Mouse (Mus musculus) limb, embryonic 12.5 days (tissue): ENCODE measurements around the gene Rnf183. TPM values are rescaled to one million over a fixed set of nuclear protein-coding genes. Genes with fewer than 3 reads are reported as not detected.

Experiments
- ATAC-seq: fragments of 200-750 bp; cut with Nextera tagmentation; 2 replicates; pipeline ENCODE4 v1.8.0; 2017; ENCODE audit warnings: low read depth, moderate TSS enrichment; ENCODE audit not compliant: insufficient number of reproducible peaks, insufficient read depth, low FRiP score, low TSS enrichment
- H3K27ac ChIP-seq: fragments of 300-500 bp; sonication (generic); 2 replicates; pipeline ENCODE4 v1.5.1; 2016; ENCODE audit warnings: mild to moderate bottlenecking, moderate library complexity
- H3K27me3 ChIP-seq: fragments of 300-500 bp; sonication (generic); 2 replicates; pipeline ENCODE4 v1.6.1; 2016; ENCODE audit warnings: mild to moderate bottlenecking, moderate library complexity
- H3K36me3 ChIP-seq: fragments of 300-500 bp; sonication (generic); 2 replicates; pipeline ENCODE4 v1.6.1; 2016; ENCODE audit warnings: mild to moderate bottlenecking, moderate library complexity
- H3K4me1 ChIP-seq: fragments of 300-500 bp; sonication (generic); replicated peaks from 2 replicates; pipeline ENCODE4 v1.6.1; 2016
- H3K4me2 ChIP-seq: fragments of 300-500 bp; sonication (generic); 2 replicates; pipeline ENCODE4 v1.6.1; 2016; ENCODE audit warnings: mild to moderate bottlenecking, moderate library complexity
- H3K4me3 ChIP-seq: fragments of 300-500 bp; sonication (generic); replicated peaks from 2 replicates; pipeline ENCODE4 v1.5.1; 2016; ENCODE audit warnings: mild to moderate bottlenecking
- H3K9ac ChIP-seq: fragments of 300-500 bp; sonication (generic); replicated peaks from 2 replicates; pipeline ENCODE4 v1.6.1; 2016; ENCODE audit warnings: mild to moderate bottlenecking, moderate library complexity
- H3K9me3 ChIP-seq: fragments of 300-500 bp; sonication (generic); 2 replicates; pipeline ENCODE4 v1.6.1; 2016; ENCODE audit warnings: mild to moderate bottlenecking, moderate library complexity
- WGBS: fragments of 180-500 bp; shearing (Covaris S2); methylation state at CpG from one replicate; pipeline ENCODE4 v1.1.7; 2016; 5-methylcytosine and 5-hydroxymethylcytosine counted together
- polyA plus RNA-seq: library from polyadenylated mRNA; unstranded; fragments of >200 nt; fragmentation: Nextera tagmentation; extraction: Ambion mirVana; gene quantifications from 2 replicates; pipeline ENCODE4 v1.2.1, GENCODE M21; 2016

Rnf183 gene
- polyA plus RNA-seq, 1 experiment from 2014 or later, result not detected

- H3K9me3 ChIP-seq, result no peaks in the 10 kb centered on the region
- no peaks in the 10 kb centered on the region for H3K4me1 ChIP-seq
- H3K27me3 ChIP-seq, result no peaks in the 10 kb centered on the region
- H3K4me2 ChIP-seq, result no peak overlapping the region
- no peak for ATAC-seq
- H3K4me3 ChIP-seq, result no peak overlapping the region
- H3K27ac ChIP-seq, result no peak overlapping the region
- H3K9ac ChIP-seq, result no peak overlapping the region
- peaks cover 2% of the 10 kb centered on the region for H3K36me3 ChIP-seq
Observed at GRCm38 (mm10) chr4:62430678-62431077, 4.4 kb downstream of the Rnf183 start.

- Histone ChIP-seq H3K9ac (no peak overlapping the region), H3K27ac (no peak overlapping the region), H3K27me3 (no peaks in the 10 kb centered on the region), H3K9me3 (no peaks in the 10 kb centered on the region), H3K4me1 (no peaks in the 10 kb centered on the region), H3K36me3 (peaks cover 12% of the 10 kb centered on the region), H3K4me2 (no peak overlapping the region), H3K4me3 (no peak overlapping the region)
- ATAC-seq, result no peak
- 87% methylated on average over 9 of the region's 9 CpGs for WGBS
Observed at GRCm38 (mm10) chr4:62429616-62430015, 5.4 kb downstream of the Rnf183 start.

- Histone ChIP-seq H3K36me3 (peaks cover 25% of the 10 kb centered on the region), H3K4me3 (no peak overlapping the region), H3K27me3 (no peaks in the 10 kb centered on the region), H3K9me3 (no peaks in the 10 kb centered on the region), H3K9ac (no peak overlapping the region), H3K27ac (no peak overlapping the region), H3K4me1 (no peaks in the 10 kb centered on the region), H3K4me2 (no peak overlapping the region)
- 77% methylated on average over 17 of the region's 17 CpGs for WGBS
- no peak for ATAC-seq
Observed at GRCm38 (mm10) chr4:62427978-62428758, 6.9 kb downstream of the Rnf183 start.

GRCm38 (mm10) chr4:62425891-62426290 lies 9.2 kb downstream of the Rnf183 start:
- H3K4me1 ChIP-seq, result no peaks in the 10 kb centered on the region
- ATAC-seq, result no peak
- no peaks in the 10 kb centered on the region for H3K27me3 ChIP-seq
- H3K9me3 ChIP-seq, result no peaks in the 10 kb centered on the region
- 88% methylated on average over 4 of the region's 4 CpGs for WGBS
- H3K4me3 ChIP-seq, result no peak overlapping the region
- H3K4me2 ChIP-seq, result no peak overlapping the region
- H3K27ac ChIP-seq, result no peak overlapping the region
- peaks cover 48% of the 10 kb centered on the region for H3K36me3 ChIP-seq
- H3K9ac ChIP-seq, result no peak overlapping the region

- H3K4me2 ChIP-seq, result no peak overlapping the region
- ATAC-seq, result no peak
- H3K4me1 ChIP-seq, result no peaks in the 10 kb centered on the region
- no peak overlapping the region for H3K27ac ChIP-seq
- H3K9ac ChIP-seq, result no peak overlapping the region
- WGBS, result 92% methylated on average over 6 of the region's 6 CpGs
- H3K4me3 ChIP-seq, result no peak overlapping the region
- peaks cover 100% of the 10 kb centered on the region for H3K36me3 ChIP-seq
- H3K9me3 ChIP-seq, result no peaks in the 10 kb centered on the region
- no peaks in the 10 kb centered on the region for H3K27me3 ChIP-seq
Observed at GRCm38 (mm10) chr4:62419091-62419490, 16.0 kb downstream of the Rnf183 start.

- Histone ChIP-seq H3K9ac (no peak overlapping the region), H3K4me3 (no peak overlapping the region), H3K36me3 (peaks cover 100% of the 10 kb centered on the region), H3K27ac (no peak overlapping the region), H3K4me2 (no peak overlapping the region), H3K9me3 (no peaks in the 10 kb centered on the region), H3K4me1 (no peaks in the 10 kb centered on the region), H3K27me3 (no peaks in the 10 kb centered on the region)
- WGBS, result 79% methylated on average over 8 of the region's 8 CpGs
- no peak for ATAC-seq
Observed at GRCm38 (mm10) chr4:62418448-62418847, 16.6 kb downstream of the Rnf183 start.

GRCm38 (mm10) chr4:62411606-62412005 lies 23.4 kb downstream of the Rnf183 start:
- no peak for ATAC-seq
- WGBS, result 94% methylated on average over 10 of the region's 10 CpGs
- H3K4me3 ChIP-seq, result no peak overlapping the region

GRCm38 (mm10) chr4:62410325-62410724 lies 24.7 kb downstream of the Rnf183 start:
- ATAC-seq, result no peak
- Histone ChIP-seq H3K4me1 (peaks cover 24% of the 10 kb centered on the region), H3K27ac (no peak overlapping the region), H3K36me3 (peaks cover 46% of the 10 kb centered on the region), H3K9ac (no peak overlapping the region), H3K4me2 (peak overlapping the region; percentile 81), H3K9me3 (no peaks in the 10 kb centered on the region), H3K4me3 (peak overlapping the region; percentile 72), H3K27me3 (no peaks in the 10 kb centered on the region)
- WGBS, result 90% methylated on average over 2 of the region's 2 CpGs

More at GRCm38 (mm10) chr4:62411606-62412005, 23.4 kb downstream of the Rnf183 start:
- H3K36me3 ChIP-seq, result peaks cover 54% of the 10 kb centered on the region
- no peak overlapping the region for H3K27ac ChIP-seq
- no peak overlapping the region for H3K9ac ChIP-seq
- peaks cover 16% of the 10 kb centered on the region for H3K4me1 ChIP-seq
- H3K4me2 ChIP-seq, result no peak overlapping the region
- no peaks in the 10 kb centered on the region for H3K9me3 ChIP-seq
- no peaks in the 10 kb centered on the region for H3K27me3 ChIP-seq

GRCm38 (mm10) chr4:62409615-62410014 lies 25.4 kb downstream of the Rnf183 start:
- no peak for ATAC-seq
- peak overlapping the region; percentile 81 for H3K4me2 ChIP-seq
- H3K36me3 ChIP-seq, result peaks cover 42% of the 10 kb centered on the region
- peak overlapping the region; percentile 83 for H3K9ac ChIP-seq
- peak overlapping the region; percentile 72 for H3K4me3 ChIP-seq
- WGBS, result 27% methylated on average over 6 of the region's 6 CpGs
- no peaks in the 10 kb centered on the region for H3K27me3 ChIP-seq
- H3K27ac ChIP-seq, result no peak overlapping the region
- H3K9me3 ChIP-seq, result no peaks in the 10 kb centered on the region
- peaks cover 24% of the 10 kb centered on the region for H3K4me1 ChIP-seq

GRCm38 (mm10) chr4:62408601-62409282 lies 26.3 kb downstream of the Rnf183 start, which contains the start of the genes Cdc26 and Prpf4:
Gene Cdc26, minus strand, starts transcription at chr4:62408642.
Gene Prpf4, plus strand, starts transcription at chr4:62408797.
- Histone ChIP-seq H3K4me2 (peak within 1 kb of the TSS; percentile 81), H3K9ac (peak within 1 kb of the TSS; percentile 83), H3K4me3 (peak within 1 kb of the TSS; percentile 72), H3K9me3 (no peaks in the 10 kb centered on the region), H3K27me3 (no peaks in the 10 kb centered on the region), H3K36me3 (peaks cover 40% of the 10 kb centered on the region), H3K4me1 (peaks cover 24% of the 10 kb centered on the region), H3K27ac (peak within 1 kb of the TSS; percentile 85)
- peak; percentile 99 for ATAC-seq
- under 1% methylated on average over 39 of the region's 39 CpGs for WGBS

- Histone ChIP-seq H3K4me2 (peak overlapping the region; percentile 53), H3K9ac (peak overlapping the region; percentile 82), H3K4me1 (peaks cover 24% of the 10 kb centered on the region), H3K27ac (peak overlapping the region; percentile 84), H3K4me3 (peak overlapping the region; percentile 72), H3K27me3 (no peaks in the 10 kb centered on the region), H3K9me3 (no peaks in the 10 kb centered on the region), H3K36me3 (peaks cover 39% of the 10 kb centered on the region)
- WGBS, result under 1% methylated on average over 35 of the region's 35 CpGs
- peak; percentile 61; the same call in 1 of the 2 replicates for ATAC-seq
Observed at GRCm38 (mm10) chr4:62407730-62408582, 27.1 kb downstream of the Rnf183 start.
